In the genomic region with DNA sequence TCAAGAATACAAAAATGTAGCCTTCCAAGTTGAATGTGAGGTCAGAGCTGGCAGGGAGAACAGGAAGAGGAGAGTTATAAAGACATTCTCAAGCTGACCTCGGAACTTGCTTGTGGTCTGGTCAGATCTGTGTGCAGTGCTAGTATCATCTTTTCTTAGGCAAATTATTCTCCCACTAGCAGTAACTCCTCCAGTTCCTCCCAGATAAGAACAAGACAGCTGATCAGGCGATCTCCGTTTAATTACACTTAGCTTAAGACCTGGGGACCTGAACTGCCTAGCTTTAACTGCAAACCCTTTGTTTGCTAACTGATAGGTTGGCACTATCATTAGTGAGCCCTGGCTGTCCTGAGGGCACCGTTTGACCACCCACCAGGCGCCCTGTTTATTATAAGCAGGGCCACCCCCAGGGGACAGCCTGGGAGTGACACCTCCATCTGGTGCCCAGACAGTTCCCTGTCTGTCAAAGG, we compare ENCODE assay signal across 11 mouse cellular contexts. TPM values are rescaled to one million over a fixed set of nuclear protein-coding genes. Genes with fewer than 3 reads are reported as not detected.
DNase-seq lines count a peak whose midpoint lies in the region; ATAC-seq and TF ChIP-seq lines count a peak whose summit lies in the region.
"Had no signal": no experiment of that assay in that cellular context is flagged by ENCODE, and none has a peak within 500 bp of the region (broad histone marks: within the 10 kb centered on the region; RNA-seq: fewer than 3 reads in every experiment).

No protein-coding gene starts in this region.

- TF ChIP-seq POLR2A in lung, adult 2 months (IDR thresholded peaks at IDR 0.05; ENCODE audit: borderline replicate concordance, extremely low read depth, low read depth, low read length), result no peak
- TF ChIP-seq POLR2A in thymus, adult 2 months (IDR thresholded peaks at IDR 0.05; ENCODE audit: control insufficient read depth, extremely low read depth, insufficient read depth, low read length, poor library complexity), result no peak

- no peaks in the 10 kb centered on the region for H3K27me3 ChIP-seq in lung, embryonic 16.5 days (ENCODE audit: control insufficient read depth, insufficient read depth, low read depth, low read length)
- no peaks in the 10 kb centered on the region for H3K27me3 ChIP-seq in hindbrain, embryonic 16.5 days (replicated peaks; ENCODE audit: control insufficient read depth, insufficient read depth, low read length)
- no peaks in the 10 kb centered on the region for H3K27me3 ChIP-seq in neural tube, embryonic 14.5 days (ENCODE audit: control insufficient read depth, insufficient read depth, low read length)
- H3K27me3 ChIP-seq in thymus, adult 2 months (ENCODE audit: control insufficient read depth, insufficient read depth, low read length), result no peaks in the 10 kb centered on the region
- H3K27me3 ChIP-seq: limb, embryonic 13.5 days had no signal

- 20% methylated on average over 5 of the region's 5 CpGs for WGBS in lung, embryonic 16.5 days
- 41% methylated on average over 5 of the region's 5 CpGs for WGBS in lung, adult 2 months
- WGBS in hindbrain, embryonic 16.5 days, result 12% methylated on average over 5 of the region's 5 CpGs
- 7% methylated on average over 5 of the region's 5 CpGs for WGBS in neural tube, embryonic 14.5 days
- 46% methylated on average over 5 of the region's 5 CpGs for WGBS in thymus, adult 2 months

- no peak for TF ChIP-seq CTCF in lung, adult 2 months (IDR thresholded peaks at IDR 0.05; ENCODE audit: insufficient read depth, low read length)
- no peak for TF ChIP-seq CTCF in thymus, adult 2 months (IDR thresholded peaks at IDR 0.05; ENCODE audit: borderline replicate concordance, control insufficient read depth, extremely low read depth, insufficient read depth, low read length, poor library complexity)

- no peak for ATAC-seq in lung, embryonic 16.5 days (ENCODE audit: low read depth)
- no peak for ATAC-seq in hindbrain, embryonic 16.5 days
- peak; percentile 47; the same call in 1 of the 2 replicates for ATAC-seq in neural tube, embryonic 14.5 days (ENCODE audit: low read depth)

- peaks cover 6% of the 10 kb centered on the region for H3K4me1 ChIP-seq in lung, embryonic 16.5 days (replicated peaks; ENCODE audit: control insufficient read depth, insufficient read depth, low read length)
- H3K4me1 ChIP-seq in lung, adult 2 months (ENCODE audit: control insufficient read depth, insufficient read depth, low read length), result no peaks in the 10 kb centered on the region; the same call in 1 of the 2 replicates
- peaks cover 5% of the 10 kb centered on the region for H3K4me1 ChIP-seq in hindbrain, embryonic 16.5 days (ENCODE audit: control insufficient read depth, insufficient read depth, low read depth, low read length)
- H3K4me1 ChIP-seq in neural tube, embryonic 14.5 days (ENCODE audit: control insufficient read depth, insufficient read depth, low read length), result peaks cover 3% of the 10 kb centered on the region; the same call in 1 of the 2 replicates
- H3K4me1 ChIP-seq in thymus, adult 2 months (replicated peaks; ENCODE audit: control insufficient read depth, insufficient read depth, low read length), result no peaks in the 10 kb centered on the region

- H3K9ac ChIP-seq in lung, embryonic 16.5 days (ENCODE audit: low read length), result 0 out of 2 replicates have a peak overlapping the region, but pooled peaks have one; percentile 21
- H3K9ac ChIP-seq in hindbrain, embryonic 16.5 days (ENCODE audit: low read depth, low read length), result no peak overlapping the region
- H3K9ac ChIP-seq in neural tube, embryonic 14.5 days (replicated peaks; ENCODE audit: low read depth, low read length), result no peak overlapping the region
- H3K9ac ChIP-seq: limb, embryonic 13.5 days had no signal

- no peaks in the 10 kb centered on the region for H3K36me3 ChIP-seq in lung, embryonic 16.5 days (ENCODE audit: control insufficient read depth, insufficient read depth, low read length)
- no peaks in the 10 kb centered on the region for H3K36me3 ChIP-seq in hindbrain, embryonic 16.5 days (ENCODE audit: control insufficient read depth, insufficient read depth, low read length)
- no peaks in the 10 kb centered on the region for H3K36me3 ChIP-seq in neural tube, embryonic 14.5 days (ENCODE audit: control insufficient read depth, insufficient read depth, low read length)
- no peaks in the 10 kb centered on the region for H3K36me3 ChIP-seq in thymus, adult 2 months (ENCODE audit: control insufficient read depth, insufficient read depth, low read length)
- H3K36me3 ChIP-seq: limb, embryonic 13.5 days had no signal

- DNase-seq in cerebellum, postnatal 10 days, result peak; percentile 47 to 72
- DNase-seq in cerebellum, adult 11 months, result no peak
- DNase-seq in lung, adult 2 months, result no peak
- no peak for DNase-seq in adrenal gland, postnatal 25 days
- DNase-seq in thymus, adult 2 months, result no peak

- no peaks in the 10 kb centered on the region for H3K9me3 ChIP-seq in lung, embryonic 16.5 days (ENCODE audit: control insufficient read depth, low read length)
- H3K9me3 ChIP-seq in hindbrain, embryonic 16.5 days (ENCODE audit: control insufficient read depth, low read length), result no peaks in the 10 kb centered on the region
- H3K9me3 ChIP-seq in neural tube, embryonic 14.5 days (ENCODE audit: control insufficient read depth, low read length), result no peaks in the 10 kb centered on the region
- H3K9me3 ChIP-seq: limb, embryonic 13.5 days had no signal

- H3K4me2 ChIP-seq in lung, embryonic 16.5 days (ENCODE audit: low read depth, low read length), result 0 out of 2 replicates have a peak overlapping the region, but pooled peaks have one; percentile 8
- H3K4me2 ChIP-seq in hindbrain, embryonic 16.5 days (ENCODE audit: low read length), result peak overlapping the region; percentile 29
- H3K4me2 ChIP-seq in neural tube, embryonic 14.5 days (ENCODE audit: low read depth, low read length), result no peak overlapping the region
- H3K4me2 ChIP-seq: limb, embryonic 13.5 days had no signal

- no peak overlapping the region for H3K4me3 ChIP-seq in lung, embryonic 16.5 days (ENCODE audit: low read length)
- no peak overlapping the region for H3K4me3 ChIP-seq in lung, adult 2 months (replicated peaks; ENCODE audit: extremely low read depth, low read depth, low read length)
- no peak overlapping the region for H3K4me3 ChIP-seq in hindbrain, embryonic 16.5 days (ENCODE audit: low read length)
- H3K4me3 ChIP-seq in neural tube, embryonic 14.5 days (ENCODE audit: low read depth, low read length), result no peak overlapping the region
- H3K4me3 ChIP-seq in thymus, adult 2 months (ENCODE audit: control insufficient read depth, insufficient read depth, low read length), result no peak overlapping the region
- H3K4me3 ChIP-seq: limb, embryonic 13.5 days had no signal

- H3K27ac ChIP-seq in lung, embryonic 16.5 days (ENCODE audit: low read length), result no peak overlapping the region
- H3K27ac ChIP-seq in hindbrain, embryonic 16.5 days (ENCODE audit: low read depth, low read length), result no peak overlapping the region
- H3K27ac ChIP-seq in neural tube, embryonic 14.5 days (ENCODE audit: low read depth, low read length), result no peak overlapping the region
- H3K27ac ChIP-seq in thymus, adult 2 months (ENCODE audit: control insufficient read depth, insufficient read depth, low read length), result no peak overlapping the region
- H3K27ac ChIP-seq: limb, embryonic 13.5 days had no signal

RNA-seq across cellular contexts. Expression of a gene that starts 19.4 kb away (rescaled TPM):
- not detected in 2 replicates for polyA plus RNA-seq in lung, embryonic 16.5 days (2015; fragmentation: Nextera tagmentation; extraction: Ambion mirVana)
- not detected in 2 replicates for polyA plus RNA-seq in lung, adult 2 months (2012; rRNA removed)
- polyA plus RNA-seq in hindbrain, embryonic 16.5 days (2015; fragmentation: Nextera tagmentation; extraction: Ambion mirVana), result not detected in 2 replicates
- not detected in 2 replicates for polyA plus RNA-seq in neural tube, embryonic 14.5 days (2014; fragmentation: Nextera tagmentation; extraction: Ambion mirVana)
- total RNA-seq in adrenal gland, postnatal 25 days (2021), result 1.2 TPM in 1 of 2 replicates, not detected in the other
- 0.14 and 0.36 TPM in 2 replicates for polyA plus RNA-seq in thymus, adult 2 months (2012; rRNA removed)
- polyA plus RNA-seq: heart, embryonic 16.5 days; large intestine, adult 2 months; limb, embryonic 13.5 days had no signal

RNA-seq across cellular contexts. Expression of a gene that starts 20.8 kb away (rescaled TPM):
- 5.1 and 6.9 TPM in 2 replicates for polyA plus RNA-seq in lung, embryonic 16.5 days (2015; fragmentation: Nextera tagmentation; extraction: Ambion mirVana)
- 5.7 and 6.8 TPM in 2 replicates for polyA plus RNA-seq in lung, adult 2 months (2012; rRNA removed)
- polyA plus RNA-seq in hindbrain, embryonic 16.5 days (2015; fragmentation: Nextera tagmentation; extraction: Ambion mirVana), result 1.1 and 2.1 TPM in 2 replicates
- polyA plus RNA-seq in neural tube, embryonic 14.5 days (2014; fragmentation: Nextera tagmentation; extraction: Ambion mirVana), result 0.92 and 1.6 TPM in 2 replicates
- total RNA-seq in adrenal gland, postnatal 25 days (2021), result 7.5 and 9.0 TPM in 2 replicates
- 2.7 and 6.0 TPM in 2 replicates for polyA plus RNA-seq in thymus, adult 2 months (2012; rRNA removed)

RNA-seq across cellular contexts. Expression of a gene that starts 44.6 kb away (rescaled TPM):
- 22.9 and 24.1 TPM in 2 replicates for polyA plus RNA-seq in lung, embryonic 16.5 days (2015; fragmentation: Nextera tagmentation; extraction: Ambion mirVana)
- polyA plus RNA-seq in lung, adult 2 months (2012; rRNA removed), result 7.1 and 10.4 TPM in 2 replicates
- 6.2 and 7.3 TPM in 2 replicates for polyA plus RNA-seq in hindbrain, embryonic 16.5 days (2015; fragmentation: Nextera tagmentation; extraction: Ambion mirVana)
- 3.8 and 4.5 TPM in 2 replicates for polyA plus RNA-seq in neural tube, embryonic 14.5 days (2014; fragmentation: Nextera tagmentation; extraction: Ambion mirVana)
- total RNA-seq in adrenal gland, postnatal 25 days (2021), result 33.6 and 39.7 TPM in 2 replicates
- 13.3 and 16.2 TPM in 2 replicates for polyA plus RNA-seq in thymus, adult 2 months (2012; rRNA removed)

RNA-seq across cellular contexts. Expression of a gene that starts 53.2 kb away (rescaled TPM):
- polyA plus RNA-seq in lung, embryonic 16.5 days (2015; fragmentation: Nextera tagmentation; extraction: Ambion mirVana), result 16.5 and 18.0 TPM in 2 replicates
- 22.6 and 26.7 TPM in 2 replicates for polyA plus RNA-seq in lung, adult 2 months (2012; rRNA removed)
- polyA plus RNA-seq in hindbrain, embryonic 16.5 days (2015; fragmentation: Nextera tagmentation; extraction: Ambion mirVana), result 52.8 and 53.4 TPM in 2 replicates
- polyA plus RNA-seq in neural tube, embryonic 14.5 days (2014; fragmentation: Nextera tagmentation; extraction: Ambion mirVana), result 54.5 and 55.8 TPM in 2 replicates
- total RNA-seq in adrenal gland, postnatal 25 days (2021), result 30.9 and 34.2 TPM in 2 replicates
- polyA plus RNA-seq in thymus, adult 2 months (2012; rRNA removed), result 7.2 and 10.8 TPM in 2 replicates

Comparison
In these comparisons a context has a peak if more than half of its experiments do, and no peak if none do; other contexts are left out.
1. DNase-seq: peak in cerebellum, postnatal 10 days (2 of 2); none in cerebellum, adult 11 months (single experiment), lung, adult 2 months (single experiment), adrenal gland, postnatal 25 days (single experiment) and thymus, adult 2 months (single experiment).